Mouse (Mus musculus): ENCODE measurements around the gene Gm572.

Gene Gm572

DNA sequence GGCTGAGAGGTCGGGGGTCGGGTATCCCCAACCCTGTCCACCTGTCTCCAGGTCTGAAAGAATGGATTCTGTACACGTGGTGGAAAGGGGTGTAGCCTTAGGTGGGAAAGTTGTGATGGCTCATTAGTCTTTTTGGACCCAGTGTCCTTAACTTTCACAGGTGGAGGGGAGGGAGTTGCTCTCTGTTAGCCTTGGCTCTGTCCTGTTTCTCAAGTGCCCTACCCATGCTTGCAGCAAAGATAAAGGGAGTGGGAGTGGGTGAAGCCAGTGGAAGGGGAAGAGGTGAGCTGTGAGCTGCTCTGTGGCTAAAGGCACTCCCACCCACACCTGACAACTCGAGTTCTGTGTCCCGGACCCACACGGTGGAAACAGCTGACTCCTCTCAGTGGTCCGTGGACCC lies 20.2 kb downstream of the Gm572 start:
- intact Hi-C loops (cut with DNase I) = no loop called here

DNA sequence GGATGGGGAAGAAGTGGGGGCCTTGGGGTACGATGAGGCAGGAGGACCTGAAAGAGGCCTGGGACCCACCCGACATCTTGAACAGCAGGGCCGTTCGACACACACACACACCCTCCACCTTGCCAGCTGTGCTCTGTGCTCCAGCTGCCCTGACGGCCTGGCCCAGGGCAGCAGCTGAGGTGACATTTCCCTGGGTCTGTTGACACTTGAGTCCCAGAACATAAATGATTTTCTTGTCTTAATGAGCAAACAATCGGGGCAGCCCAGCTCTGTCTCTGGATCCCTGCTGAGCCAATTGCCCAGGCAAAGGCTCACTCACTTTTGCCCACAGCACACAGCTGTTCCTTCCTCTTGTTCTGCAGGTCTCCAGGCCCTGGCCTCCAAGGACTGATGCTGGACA lies 20.9 kb downstream of the Gm572 start:
- intact Hi-C loops (cut with DNase I) = no loop called here

DNA sequence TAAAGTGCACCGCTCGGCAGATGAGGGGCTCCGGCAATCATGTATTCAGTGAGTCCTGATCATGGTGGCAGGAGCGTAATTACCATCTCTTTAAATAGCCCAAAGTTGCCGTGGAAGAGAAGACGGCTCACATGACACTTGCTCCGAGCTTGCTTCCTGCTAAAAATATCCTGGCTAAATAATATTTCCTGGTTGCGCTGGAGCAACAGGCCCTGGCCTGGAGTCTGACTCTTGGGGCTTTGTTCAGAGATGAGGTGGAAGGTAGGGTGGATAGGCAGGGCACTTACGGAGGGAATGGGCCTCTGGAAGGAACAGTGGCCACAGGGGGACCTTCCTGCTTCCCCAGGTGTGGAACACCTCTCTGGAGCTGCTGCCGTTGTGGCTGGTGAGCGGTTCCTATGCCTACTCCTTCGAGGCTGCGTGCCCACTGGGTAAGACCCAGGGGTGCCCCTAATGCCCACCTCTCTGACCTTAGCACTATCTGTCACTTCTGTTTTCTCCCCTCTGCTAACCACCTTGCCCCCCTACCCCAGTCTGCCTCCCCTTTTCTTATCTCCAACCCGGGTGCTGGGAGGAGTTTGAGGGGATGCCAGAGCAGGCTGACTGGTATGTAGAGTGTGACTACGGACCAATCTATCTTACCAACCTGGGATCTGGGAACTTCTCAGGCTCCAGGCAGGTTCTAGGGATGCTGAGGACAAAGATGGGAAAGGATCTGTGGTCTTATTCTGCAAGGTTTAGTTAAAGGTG lies 24.1 kb downstream of the Gm572 start:
- intact Hi-C loops (cut with DNase I) = no loop called here

DNA sequence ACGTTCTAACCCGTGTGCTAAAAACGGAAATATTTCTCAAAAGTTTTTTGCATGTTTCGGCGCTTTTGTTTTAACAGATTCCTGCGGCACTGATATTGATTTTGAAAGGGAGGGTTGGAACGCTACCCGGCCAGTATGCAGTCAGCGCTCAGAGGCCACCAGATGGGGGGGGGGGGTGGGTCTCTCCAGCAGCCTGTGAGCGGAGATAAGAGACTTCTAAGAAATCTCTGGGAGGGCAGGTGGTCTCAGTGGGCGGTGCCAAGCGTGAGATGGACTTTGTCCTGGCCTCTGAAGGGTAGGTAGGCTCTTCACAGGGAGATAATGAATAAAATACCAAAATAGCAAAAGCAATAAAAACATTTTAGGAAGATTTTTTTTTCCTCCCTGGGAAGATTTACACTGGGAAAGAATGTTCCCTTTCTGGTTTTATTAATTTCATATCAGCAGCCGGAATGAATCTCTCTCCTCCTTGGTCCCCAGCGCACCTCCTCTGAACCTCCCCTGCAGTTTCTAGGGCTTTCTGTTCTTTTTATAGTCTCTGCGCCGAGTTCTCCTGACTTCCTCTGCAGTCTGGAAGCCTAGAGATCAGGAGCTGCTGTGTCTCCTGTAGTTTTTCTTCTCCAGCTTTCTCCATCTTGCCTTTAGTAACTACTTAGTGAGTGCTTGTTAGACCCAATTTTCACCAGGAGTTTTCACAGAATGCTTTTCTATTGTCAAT lies 28.3 kb downstream of the Gm572 start:
- intact Hi-C loops (cut with DNase I) = no loop called here

DNA sequence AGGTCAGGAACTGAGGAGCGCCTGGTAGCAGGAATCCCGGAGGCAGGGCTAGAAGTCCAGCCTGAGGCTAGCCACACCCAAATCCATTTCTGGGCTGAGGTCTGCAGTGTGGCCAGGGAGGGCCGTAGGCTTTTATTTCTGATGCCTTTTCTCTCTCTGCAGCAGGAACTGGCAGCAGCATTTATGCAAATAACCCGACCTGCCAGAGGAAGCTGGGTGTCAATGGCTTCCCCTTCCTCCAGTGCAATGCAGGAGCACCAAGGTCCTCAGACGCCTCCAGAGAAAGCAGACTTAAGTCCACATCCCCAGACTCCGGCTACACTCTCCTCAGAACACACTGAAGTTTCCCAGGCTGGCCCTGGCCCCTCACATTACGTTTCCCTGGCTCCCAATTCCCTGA lies 31.9 kb downstream of the Gm572 start:
- intact Hi-C loops (cut with DNase I) = no loop called here

DNA sequence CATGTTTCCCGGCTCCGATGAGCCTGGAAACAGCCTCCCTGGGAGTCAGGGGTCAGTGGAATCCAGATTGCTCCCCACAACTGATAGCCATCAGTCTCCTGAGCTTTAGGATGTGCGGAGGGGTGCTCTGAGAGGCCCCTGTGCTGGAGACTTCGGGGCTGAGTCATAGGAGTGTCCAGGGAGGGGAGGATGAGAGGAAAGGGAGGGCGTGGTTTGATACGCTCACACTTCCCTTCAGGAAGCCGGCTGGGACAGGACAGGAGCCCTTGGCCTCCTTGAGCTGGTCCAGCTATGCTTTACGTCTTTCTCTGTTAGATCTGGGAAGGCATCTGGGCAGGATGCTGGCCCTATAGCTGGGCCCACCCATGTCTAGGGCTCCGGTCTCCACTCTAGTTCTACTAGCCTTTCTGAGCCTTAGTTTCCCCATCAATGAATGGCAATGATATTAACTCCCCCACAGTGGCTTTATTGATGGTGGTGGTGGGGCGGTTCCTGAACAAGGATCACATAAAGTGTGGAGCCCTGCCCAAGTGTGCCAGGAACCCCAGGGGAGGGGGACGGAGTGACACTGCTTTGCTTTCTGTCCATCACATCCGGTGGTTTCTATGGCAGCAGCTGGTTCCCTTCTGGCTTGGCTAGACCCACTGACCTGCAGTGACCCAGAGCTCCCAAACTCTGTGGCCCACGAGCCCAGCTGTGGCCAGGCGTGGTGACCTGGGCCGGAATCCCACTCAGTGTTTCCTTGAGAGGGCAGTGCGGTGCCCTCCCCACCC lies 33.3 kb downstream of the Gm572 start:
- intact Hi-C loops (cut with DNase I) = no loop called here

DNA sequence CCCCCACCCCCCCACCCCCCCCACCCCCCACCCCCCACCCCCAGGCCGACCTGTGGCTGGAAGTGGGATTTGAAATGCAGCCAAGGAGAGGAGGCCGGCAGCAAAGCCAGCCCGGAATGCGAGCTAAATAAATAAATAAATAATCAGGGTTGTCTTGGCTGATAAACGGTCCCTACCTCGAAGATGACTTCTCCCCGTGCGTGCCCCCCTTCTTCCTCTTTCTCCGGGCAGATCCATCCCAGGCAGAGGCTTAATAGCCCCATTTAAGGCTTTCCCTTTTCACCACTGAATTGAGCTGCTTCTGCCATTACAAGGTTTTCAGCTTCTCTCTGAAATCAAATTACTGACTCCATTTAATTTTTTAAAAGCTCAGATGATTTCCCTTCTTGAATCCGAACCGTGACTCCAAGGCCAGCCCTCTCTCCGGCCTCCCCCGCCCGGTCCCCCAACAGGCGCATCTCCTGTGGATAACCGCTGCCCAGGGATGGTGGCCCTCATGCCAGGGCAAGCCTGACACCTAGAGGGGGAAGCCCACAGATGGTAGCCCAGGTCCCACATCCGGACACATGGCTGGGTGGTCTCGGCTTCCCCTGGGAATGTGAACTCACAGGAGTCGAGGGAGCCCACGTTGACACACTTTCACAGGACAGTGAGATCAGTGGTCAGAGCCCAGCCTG lies 34.0 kb downstream of the Gm572 start:
- intact Hi-C loops (cut with DNase I) = no loop called here

DNA sequence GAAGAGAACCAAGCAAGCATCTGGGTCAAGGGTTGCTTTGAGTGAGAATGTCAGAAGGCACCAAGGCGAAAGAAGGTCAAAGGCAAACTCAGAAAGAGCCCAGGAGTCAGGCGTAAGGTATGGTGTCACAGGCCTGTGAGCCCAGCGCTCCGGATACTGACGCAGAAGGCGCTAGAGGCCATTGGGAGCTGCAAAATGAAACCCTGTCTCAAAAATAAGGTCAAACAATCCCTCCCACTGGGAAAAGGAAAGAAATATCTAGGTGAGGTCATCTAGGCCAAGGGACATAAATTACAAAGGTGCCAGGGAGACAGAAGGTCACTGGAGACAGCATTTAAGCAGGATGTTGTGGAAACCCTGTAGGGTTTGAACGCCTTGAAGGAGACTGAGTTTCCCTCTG lies 35.0 kb downstream of the Gm572 start:
- intact Hi-C loops (cut with DNase I) = no loop called here

DNA sequence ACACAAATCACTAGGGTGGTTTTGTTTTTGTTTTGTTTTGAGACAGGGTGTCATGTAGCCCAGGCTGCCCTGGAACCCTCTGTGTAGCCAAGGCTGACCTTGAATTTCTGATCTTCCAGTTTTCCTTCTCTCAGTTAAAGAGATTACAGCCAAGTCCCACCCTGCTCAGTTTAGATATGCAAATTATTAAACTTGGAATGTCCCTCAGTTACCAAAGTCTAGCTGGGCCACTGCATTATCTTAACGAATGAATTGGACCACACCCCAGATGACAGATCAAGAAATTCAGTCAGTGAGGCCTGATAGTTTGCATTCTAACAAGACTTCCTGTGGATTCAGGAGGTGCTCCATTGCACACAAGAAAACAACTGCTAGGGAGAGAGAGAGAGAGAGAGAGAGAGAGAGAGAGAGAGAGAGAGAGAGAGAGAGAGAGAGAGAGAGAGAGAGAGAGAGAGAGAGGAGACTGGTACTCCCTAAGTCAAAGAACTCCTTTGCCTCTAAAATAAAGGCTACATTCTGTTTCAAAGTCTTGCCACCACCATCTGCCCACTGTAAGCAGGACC lies 37.5 kb downstream of the Gm572 start:
- intact Hi-C loops (cut with DNase I) = no loop called here

DNA sequence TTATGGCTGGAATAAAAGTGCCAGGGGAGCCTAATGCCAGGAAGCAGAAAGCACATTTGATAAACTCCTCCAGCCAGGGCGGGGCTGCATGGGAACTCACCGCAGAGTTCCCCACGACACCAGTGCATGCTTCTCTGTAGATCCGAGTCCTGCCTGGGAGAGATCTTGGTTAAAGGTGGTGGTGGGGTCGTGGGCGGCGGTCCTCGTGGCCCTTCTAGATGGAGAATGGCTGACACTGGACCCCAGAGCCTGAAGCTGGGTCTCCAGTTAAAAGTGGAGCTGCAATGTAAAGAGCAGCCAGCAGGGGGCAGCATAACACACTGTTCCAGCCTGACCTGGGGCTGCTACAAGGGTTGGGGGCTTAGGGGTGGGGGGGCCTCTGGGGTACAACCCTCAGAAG lies 38.3 kb downstream of the Gm572 start:
- intact Hi-C loops (cut with DNase I) = no loop called here

DNA sequence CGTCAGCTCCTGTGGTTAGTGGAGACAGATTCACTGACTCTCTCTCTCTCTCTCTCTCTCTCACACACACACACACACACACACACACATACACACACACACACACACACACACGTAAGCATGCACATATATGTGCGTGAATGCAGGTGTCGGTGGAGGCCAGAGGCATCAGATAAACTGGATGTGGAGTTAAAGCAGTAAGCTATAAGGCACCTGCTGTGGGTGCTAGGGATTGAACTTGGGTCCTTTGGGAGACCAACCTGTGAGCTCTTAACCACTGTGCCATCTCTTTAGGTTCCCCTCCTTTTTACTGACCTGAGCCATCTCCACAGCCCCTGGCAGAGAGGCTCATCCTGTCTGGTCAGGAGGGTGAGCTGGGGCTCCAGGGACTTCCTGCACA lies 39.8 kb downstream of the Gm572 start:
- intact Hi-C loops (cut with DNase I) = no loop called here

DNA sequence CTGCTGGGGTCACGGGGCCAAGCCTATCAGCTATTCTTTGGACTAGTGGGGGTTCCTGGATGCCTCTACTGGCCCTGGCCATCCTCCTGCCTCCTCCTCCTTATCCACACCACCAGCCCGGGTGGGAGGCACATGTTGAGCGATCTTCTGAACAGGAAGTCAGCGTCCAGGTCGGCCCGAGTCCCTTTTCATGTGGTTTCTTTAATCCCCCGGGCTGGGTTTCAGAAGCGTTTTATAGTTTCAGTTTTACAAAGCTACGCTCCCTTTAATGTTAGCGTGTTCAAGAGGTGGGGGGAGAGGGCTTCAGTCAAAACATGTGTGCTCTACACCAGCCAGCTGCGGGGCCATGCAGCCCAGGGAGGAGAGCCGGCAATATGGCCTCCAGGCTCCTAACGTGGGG lies 40.4 kb downstream of the Gm572 start:
- intact Hi-C loops (cut with DNase I) = no loop called here

DNA sequence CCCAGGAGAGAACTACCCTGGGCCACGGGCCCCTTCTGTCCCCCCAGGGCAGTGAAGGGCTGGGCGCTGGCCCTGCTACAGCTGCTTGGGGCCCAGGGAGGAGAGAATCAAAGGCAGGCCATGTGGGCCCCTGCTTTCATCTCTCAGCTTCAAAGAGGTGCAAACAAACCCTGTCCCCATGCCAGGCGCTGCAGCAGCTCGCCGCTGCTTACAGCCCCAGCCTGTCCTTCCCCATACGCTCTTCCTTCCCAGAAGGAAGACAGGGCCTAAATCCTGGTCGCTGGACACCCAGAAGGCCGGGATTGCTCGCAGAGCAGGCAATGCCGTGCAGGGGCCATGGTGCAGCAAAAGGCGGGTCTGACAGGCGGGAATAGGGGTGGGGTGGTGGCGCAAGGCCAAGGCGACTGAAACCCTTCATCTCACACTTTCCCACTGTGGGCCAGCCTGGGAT lies 43.4 kb downstream of the Gm572 start:
- intact Hi-C loops (cut with DNase I) = no loop called here

DNA sequence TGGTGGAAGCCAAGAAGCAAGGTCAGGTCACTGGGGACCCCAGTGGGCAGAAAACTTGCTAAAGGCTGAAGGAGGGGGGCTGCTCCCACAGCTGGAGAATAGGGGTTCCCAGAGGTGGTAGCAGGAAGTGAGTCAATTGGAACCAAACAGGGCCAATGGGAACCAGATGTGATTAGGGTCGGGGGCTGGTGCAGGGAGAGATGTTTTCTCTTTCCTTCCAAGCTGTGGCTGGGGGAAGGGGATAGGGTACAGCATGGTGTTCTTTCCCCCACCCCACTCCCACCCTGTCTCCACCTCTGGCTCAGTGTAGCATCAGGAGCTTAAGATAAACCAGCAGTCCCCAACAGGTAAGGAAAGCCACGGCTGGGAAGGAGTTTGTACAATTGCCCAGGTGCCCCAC lies 45.0 kb downstream of the Gm572 start:
- intact Hi-C loops (cut with DNase I) = no loop called here

DNA sequence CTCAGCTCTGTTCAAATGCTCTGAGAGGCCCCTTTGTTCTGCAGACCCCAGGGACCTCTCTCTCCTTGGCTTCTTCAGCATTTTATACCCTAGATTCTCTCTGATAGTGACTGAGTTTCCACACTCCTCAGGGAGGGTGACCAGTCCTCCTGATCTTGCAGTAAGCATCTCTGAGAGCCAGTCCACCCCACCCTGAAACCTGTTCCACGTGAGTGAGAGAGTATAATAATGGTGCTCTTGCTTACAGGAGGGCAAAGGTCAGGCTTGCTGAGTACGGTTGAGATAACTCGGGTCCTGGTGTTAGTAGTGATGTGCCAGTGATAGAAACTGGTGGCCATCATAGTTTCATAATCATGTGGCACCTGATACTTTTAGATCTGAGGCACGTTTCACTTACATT lies 48.1 kb downstream of the Gm572 start:
- intact Hi-C loops (cut with DNase I) = no loop called here

DNA sequence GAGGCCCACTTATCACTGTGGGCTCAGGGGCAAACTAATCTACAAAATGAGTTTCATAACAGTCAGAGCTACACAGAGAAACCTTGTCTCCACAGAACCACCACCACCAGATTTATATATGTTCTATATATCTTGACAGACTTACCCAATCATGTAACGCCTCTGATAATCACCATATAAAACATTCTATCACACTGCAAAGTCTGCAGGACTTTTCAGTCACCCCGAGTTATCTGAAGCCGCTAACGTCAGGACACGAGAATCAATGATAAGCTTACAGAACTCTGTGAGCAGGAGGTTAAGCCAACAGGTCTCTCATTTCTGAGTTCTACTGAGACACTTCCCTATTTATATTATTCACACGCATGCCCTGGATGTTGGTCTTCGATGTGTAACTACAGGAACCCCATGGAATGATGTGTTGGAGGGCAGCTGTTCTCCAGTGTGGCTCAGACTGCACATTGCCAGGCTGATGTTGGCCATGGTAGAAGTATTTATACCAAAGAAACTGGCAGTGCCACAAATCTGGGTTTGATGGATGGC lies 50.4 kb downstream of the Gm572 start:
- intact Hi-C loops (cut with DNase I) = no loop called here

DNA sequence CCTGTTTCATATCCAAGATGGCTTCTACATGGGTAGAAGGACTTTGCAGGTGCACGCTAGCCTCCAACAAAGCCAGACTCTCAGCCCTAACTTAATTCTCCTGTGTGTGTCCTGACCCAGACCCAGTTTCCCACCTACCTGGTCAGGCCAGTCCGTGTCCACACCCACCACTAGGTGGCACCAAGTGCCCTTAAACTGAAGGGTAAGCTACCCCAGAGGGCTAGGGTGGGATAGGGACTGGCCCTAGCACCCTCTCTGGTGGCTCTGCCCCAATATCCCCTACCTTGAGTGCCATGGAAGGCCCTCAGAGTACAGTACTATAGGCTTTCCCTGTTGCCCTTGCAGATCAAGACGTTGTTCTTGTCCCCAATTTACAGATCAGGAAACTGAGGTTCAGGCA lies 61.6 kb downstream of the Gm572 start:
- intact Hi-C loops (cut with DNase I) = no loop called here

DNA sequence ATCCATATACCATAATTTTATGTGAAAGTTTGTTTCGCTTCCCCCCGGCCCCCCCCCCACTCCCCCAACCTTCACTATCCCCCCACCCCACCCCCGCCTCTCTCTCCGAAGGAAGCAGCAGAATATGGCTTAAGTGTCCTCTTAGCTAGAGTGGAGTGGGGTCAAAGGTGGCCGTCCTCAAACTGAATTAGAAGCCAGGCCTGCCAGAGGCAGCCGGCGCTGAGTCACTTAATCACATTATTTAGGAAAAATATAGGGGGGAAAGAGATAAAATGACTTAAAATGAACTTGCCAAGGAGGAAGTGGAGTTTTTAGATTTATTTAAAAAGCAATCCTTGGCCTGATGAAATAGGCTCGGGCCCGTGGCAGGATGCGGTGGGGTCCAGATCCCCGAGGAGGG lies 65.7 kb downstream of the Gm572 start:
- intact Hi-C loops (cut with DNase I) = no loop called here

DNA sequence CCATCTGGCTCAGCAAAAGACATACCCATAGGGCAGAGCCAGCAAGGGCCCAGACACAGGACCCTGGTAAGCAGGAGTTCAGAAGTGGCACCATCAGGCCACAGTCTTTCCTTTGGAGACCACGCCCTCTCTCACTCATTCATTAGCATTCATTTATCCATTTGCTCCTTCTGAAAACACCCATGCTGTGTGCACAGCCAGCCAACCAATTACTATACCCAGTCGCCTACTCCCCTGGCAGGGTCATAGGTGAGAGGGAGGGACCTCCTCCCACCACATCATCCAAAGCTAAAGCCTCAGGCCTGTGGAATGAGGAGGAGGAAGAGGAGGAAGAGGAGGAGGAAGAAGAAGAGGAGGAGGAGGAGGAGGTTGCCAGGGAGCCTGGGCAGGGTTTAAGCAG lies 67.3 kb downstream of the Gm572 start:
- intact Hi-C loops (cut with DNase I) = no loop called here

DNA sequence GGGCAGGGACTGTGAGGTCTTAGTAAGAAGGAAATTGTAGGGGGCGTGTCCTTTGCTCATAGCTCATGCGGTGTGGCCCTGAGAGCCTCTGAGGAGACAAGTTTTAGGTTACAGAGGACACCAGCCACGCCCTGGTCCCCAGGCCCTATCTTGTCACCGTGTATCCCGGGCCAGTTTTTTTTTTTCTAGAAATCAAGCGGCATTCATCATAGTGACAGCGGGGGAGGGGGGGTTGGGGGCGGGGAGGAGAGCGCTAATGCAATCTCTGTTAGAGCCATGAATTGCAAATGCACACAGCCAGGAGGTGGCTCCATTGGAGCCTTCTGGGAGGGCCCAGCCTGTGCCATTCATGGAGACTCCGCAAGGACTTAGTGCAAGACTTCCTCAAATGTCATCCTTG lies 68.2 kb downstream of the Gm572 start:
- intact Hi-C loops (cut with DNase I) = no loop called here

DNA sequence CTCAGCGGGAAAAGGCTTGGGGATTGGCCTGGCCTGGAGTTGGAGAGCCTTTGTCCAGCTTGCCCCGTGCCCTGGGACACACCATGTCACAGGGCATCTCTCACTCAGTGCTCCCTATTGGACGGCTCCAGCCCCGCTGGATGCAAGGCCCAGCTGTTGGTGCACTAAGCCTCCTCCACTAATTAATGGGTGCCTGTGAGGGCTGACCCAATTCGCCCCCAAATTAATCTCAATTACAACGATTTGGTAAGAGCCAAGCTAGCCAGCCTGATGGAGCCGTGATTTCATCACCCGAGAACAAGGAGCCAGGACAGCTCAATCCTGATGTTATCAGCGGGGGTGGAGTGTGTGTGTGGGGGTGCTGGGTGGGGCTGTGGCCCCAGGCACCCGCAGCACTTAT lies 69.5 kb downstream of the Gm572 start:
- intact Hi-C loops (cut with DNase I) = no loop called here
